Mouse (Mus musculus): ENCODE results near the gene Acot6. TPM values are rescaled to one million over a fixed set of nuclear protein-coding genes. Genes with fewer than 3 reads are reported as not detected.

Acot6 gene
- polyA plus RNA-seq, 1 experiment from 2014 or later = 1.1 TPM

DNA sequence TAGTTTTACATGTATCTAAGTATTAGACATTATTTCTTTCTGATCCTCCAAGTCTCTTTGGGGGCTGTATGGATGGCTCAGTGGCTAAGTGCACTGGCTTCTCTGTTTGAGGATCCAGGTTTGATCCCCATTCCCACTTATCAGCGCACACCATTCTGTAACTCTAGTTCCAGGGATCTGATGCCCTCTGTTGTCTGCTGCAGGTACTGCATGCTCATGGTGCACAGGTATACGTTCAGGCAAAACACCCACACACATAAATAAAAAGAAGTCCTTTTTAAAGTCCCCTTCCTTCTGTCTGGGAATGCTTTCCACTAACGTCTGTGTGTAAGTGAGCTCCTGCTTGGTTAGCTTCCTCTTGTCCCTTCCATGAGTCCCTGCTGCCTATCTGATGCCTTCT is 31.8 kb downstream of the Acot6 start:
- whole genome bisulfite sequencing = 56% methylated on average over 3 of the region's 3 CpGs
- no peak overlapping the region for H3K9ac ChIP-seq (ENCODE audit: low read length)
- ATAC-seq (ENCODE audit: insufficient number of reproducible peaks, low FRiP score, low TSS enrichment, low read depth) = no peak
- no peak overlapping the region for H3K4me2 ChIP-seq (ENCODE audit: low read depth, severe bottlenecking)
- H3K4me3 ChIP-seq (ENCODE audit: low read depth, low read length) = no peak overlapping the region
- no peaks in the 10 kb centered on the region for H3K27me3 ChIP-seq (ENCODE audit: control insufficient read depth, insufficient read depth, low read length)
- peaks cover 4% of the 10 kb centered on the region; the same call in 1 of the 2 replicates for H3K36me3 ChIP-seq (ENCODE audit: control insufficient read depth, insufficient read depth, low read length)
- peak; percentile 66 for DNase-seq (ENCODE audit: low spot score)
- no peaks in the 10 kb centered on the region for H3K9me3 ChIP-seq (ENCODE audit: control insufficient read depth, low read length)
- H3K4me1 ChIP-seq (ENCODE audit: control insufficient read depth, insufficient read depth, low read length) = no peaks in the 10 kb centered on the region
- H3K27ac ChIP-seq (replicated peaks; ENCODE audit: low read depth, low read length) = no peak overlapping the region

DNA sequence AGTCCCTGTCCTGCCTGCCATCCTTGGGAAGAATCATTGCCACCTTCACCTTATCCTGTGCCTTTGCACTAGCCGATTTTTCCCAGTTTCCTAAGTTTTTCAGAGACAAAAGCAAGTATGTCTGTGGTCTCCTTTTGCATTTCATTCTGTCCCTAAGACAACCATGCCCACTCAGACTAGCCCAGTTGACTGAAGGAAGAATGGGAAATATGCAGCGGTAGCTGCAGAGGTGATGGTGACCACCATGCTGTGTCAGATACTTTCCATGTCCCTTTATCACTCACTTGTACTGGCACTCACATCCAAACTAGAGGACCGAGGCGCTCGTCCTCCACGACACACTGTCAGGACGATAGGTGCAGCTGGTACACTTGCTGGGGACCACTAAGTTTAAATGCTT is 36.7 kb downstream of the Acot6 start:
- ATAC-seq (ENCODE audit: insufficient number of reproducible peaks, low FRiP score, low TSS enrichment, low read depth) = no peak
- DNase-seq (ENCODE audit: low spot score) = no peak
- peaks cover 2% of the 10 kb centered on the region; the same call in 1 of the 2 replicates for H3K36me3 ChIP-seq (ENCODE audit: control insufficient read depth, insufficient read depth, low read length)

DNA sequence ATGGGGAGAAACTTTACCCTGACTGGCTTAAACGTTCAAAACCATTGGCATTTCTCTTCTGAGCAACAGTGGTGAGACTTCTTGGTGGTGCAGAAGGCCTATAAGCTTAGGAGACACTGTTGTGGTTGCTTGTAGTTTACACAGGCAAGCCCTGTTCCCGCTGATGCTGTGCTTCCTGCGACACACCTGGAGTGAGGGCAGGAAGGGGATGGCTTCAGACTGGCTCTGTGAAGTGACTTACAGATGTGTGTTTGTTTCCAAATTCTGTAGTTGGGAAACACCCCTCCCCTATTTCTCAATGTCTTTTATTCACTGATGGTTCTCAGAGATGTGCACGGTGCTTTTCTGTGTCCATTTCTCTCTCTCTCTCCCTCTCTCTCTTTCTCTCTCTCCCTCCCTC is 39.7 kb downstream of the Acot6 start:
- Histone ChIP-seq H3K4me2 (ENCODE audit: low read depth, severe bottlenecking) (no peak overlapping the region), H3K4me3 (ENCODE audit: low read depth, low read length) (no peak overlapping the region), H3K9me3 (ENCODE audit: control insufficient read depth, low read length) (no peaks in the 10 kb centered on the region), H3K4me1 (ENCODE audit: control insufficient read depth, insufficient read depth, low read length) (no peaks in the 10 kb centered on the region), H3K27ac (replicated peaks; ENCODE audit: low read depth, low read length) (no peak overlapping the region), H3K27me3 (ENCODE audit: control insufficient read depth, insufficient read depth, low read length) (no peaks in the 10 kb centered on the region), H3K9ac (ENCODE audit: low read length) (no peak overlapping the region), H3K36me3 (ENCODE audit: control insufficient read depth, insufficient read depth, low read length) (peaks cover 2% of the 10 kb centered on the region; the same call in 1 of the 2 replicates)
- ATAC-seq (ENCODE audit: insufficient number of reproducible peaks, low FRiP score, low TSS enrichment, low read depth) (no peak), DNase-seq (ENCODE audit: low spot score) (no peak)
- 70% methylated on average over 4 of the region's 4 CpGs for WGBS

More for the DNA sequence above, 36.7 kb downstream of the Acot6 start:
- Histone ChIP-seq H3K4me2 (ENCODE audit: low read depth, severe bottlenecking) (no peak overlapping the region), H3K9me3 (ENCODE audit: control insufficient read depth, low read length) (no peaks in the 10 kb centered on the region), H3K4me1 (ENCODE audit: control insufficient read depth, insufficient read depth, low read length) (no peaks in the 10 kb centered on the region), H3K4me3 (ENCODE audit: low read depth, low read length) (no peak overlapping the region), H3K9ac (ENCODE audit: low read length) (no peak overlapping the region), H3K27ac (replicated peaks; ENCODE audit: low read depth, low read length) (no peak overlapping the region), H3K27me3 (ENCODE audit: control insufficient read depth, insufficient read depth, low read length) (no peaks in the 10 kb centered on the region)
- WGBS = 96% methylated on average over 7 of the region's 7 CpGs

GRCm38 (mm10) chr12:84141271-84141670 is 40.8 kb downstream of the Acot6 start:
- H3K36me3 ChIP-seq (ENCODE audit: control insufficient read depth, insufficient read depth, low read length) = peaks cover 2% of the 10 kb centered on the region; the same call in 1 of the 2 replicates
- H3K4me2 ChIP-seq (ENCODE audit: low read depth, severe bottlenecking) = no peak overlapping the region
- H3K9ac ChIP-seq (ENCODE audit: low read length) = no peak overlapping the region
- no peak for ATAC-seq (ENCODE audit: insufficient number of reproducible peaks, low FRiP score, low TSS enrichment, low read depth)
- H3K4me1 ChIP-seq (ENCODE audit: control insufficient read depth, insufficient read depth, low read length) = no peaks in the 10 kb centered on the region
- WGBS = 87% methylated on average over 4 of the region's 4 CpGs
- H3K9me3 ChIP-seq (ENCODE audit: control insufficient read depth, low read length) = no peaks in the 10 kb centered on the region
- H3K27ac ChIP-seq (replicated peaks; ENCODE audit: low read depth, low read length) = no peak overlapping the region
- H3K4me3 ChIP-seq (ENCODE audit: low read depth, low read length) = no peak overlapping the region
- no peak for DNase-seq (ENCODE audit: low spot score)
- no peaks in the 10 kb centered on the region for H3K27me3 ChIP-seq (ENCODE audit: control insufficient read depth, insufficient read depth, low read length)

- Histone ChIP-seq H3K9ac (ENCODE audit: low read length) (no peak overlapping the region), H3K9me3 (ENCODE audit: control insufficient read depth, low read length) (no peaks in the 10 kb centered on the region), H3K27me3 (ENCODE audit: control insufficient read depth, insufficient read depth, low read length) (no peaks in the 10 kb centered on the region), H3K27ac (replicated peaks; ENCODE audit: low read depth, low read length) (no peak overlapping the region), H3K4me1 (ENCODE audit: control insufficient read depth, insufficient read depth, low read length) (no peaks in the 10 kb centered on the region), H3K36me3 (ENCODE audit: control insufficient read depth, insufficient read depth, low read length) (no peaks in the 10 kb centered on the region), H3K4me3 (ENCODE audit: low read depth, low read length) (no peak overlapping the region), H3K4me2 (ENCODE audit: low read depth, severe bottlenecking) (no peak overlapping the region)
- ATAC-seq (ENCODE audit: insufficient number of reproducible peaks, low FRiP score, low TSS enrichment, low read depth) = no peak
- WGBS = 66% methylated on average over 14 of the region's 14 CpGs
- no peak for DNase-seq (ENCODE audit: low spot score)
Measured at GRCm38 (mm10) chr12:84142281-84143050, 42.0 kb downstream of the Acot6 start.

- DNase-seq (ENCODE audit: low spot score) (peak; percentile 82), ATAC-seq (ENCODE audit: insufficient number of reproducible peaks, low FRiP score, low TSS enrichment, low read depth) (peak; percentile 53)
- no peak within 1 kb of the TSS for H3K27ac ChIP-seq (replicated peaks; ENCODE audit: low read depth, low read length)
- peak within 1 kb of the TSS; percentile 65 for H3K9ac ChIP-seq (ENCODE audit: low read length)
- no peaks in the 10 kb centered on the region for H3K9me3 ChIP-seq (ENCODE audit: control insufficient read depth, low read length)
- H3K27me3 ChIP-seq (ENCODE audit: control insufficient read depth, insufficient read depth, low read length) = no peaks in the 10 kb centered on the region
- H3K4me2 ChIP-seq (ENCODE audit: low read depth, severe bottlenecking) = peak within 1 kb of the TSS; percentile 97
- peak within 1 kb of the TSS; percentile 48 for H3K4me3 ChIP-seq (ENCODE audit: low read depth, low read length)
- 2% methylated on average over 48 of the region's 50 CpGs for WGBS
- no peaks in the 10 kb centered on the region for H3K36me3 ChIP-seq (ENCODE audit: control insufficient read depth, insufficient read depth, low read length)
- H3K4me1 ChIP-seq (ENCODE audit: control insufficient read depth, insufficient read depth, low read length) = no peaks in the 10 kb centered on the region; the same call in 1 of the 2 replicates
Measured at GRCm38 (mm10) chr12:84147954-84148621, 47.6 kb downstream of the Acot6 start, which contains the start of gene Pnma1. Gene Pnma1, minus strand, starts transcription at chr12:84148489.

GRCm38 (mm10) chr12:84148622-84149012 is 48.2 kb downstream of the Acot6 start:
- no peaks in the 10 kb centered on the region; the same call in 1 of the 2 replicates for H3K4me1 ChIP-seq (ENCODE audit: control insufficient read depth, insufficient read depth, low read length)
- no peaks in the 10 kb centered on the region for H3K27me3 ChIP-seq (ENCODE audit: control insufficient read depth, insufficient read depth, low read length)
- H3K9me3 ChIP-seq (ENCODE audit: control insufficient read depth, low read length) = no peaks in the 10 kb centered on the region
- H3K4me2 ChIP-seq (ENCODE audit: low read depth, severe bottlenecking) = peak overlapping the region; percentile 97
- H3K27ac ChIP-seq (replicated peaks; ENCODE audit: low read depth, low read length) = no peak overlapping the region
- no peak for ATAC-seq (ENCODE audit: insufficient number of reproducible peaks, low FRiP score, low TSS enrichment, low read depth)
- WGBS = 22% methylated on average over 10 of the region's 10 CpGs
- H3K36me3 ChIP-seq (ENCODE audit: control insufficient read depth, insufficient read depth, low read length) = no peaks in the 10 kb centered on the region
- H3K9ac ChIP-seq (ENCODE audit: low read length) = no peak overlapping the region; the same call in 1 of the 2 replicates
- H3K4me3 ChIP-seq (ENCODE audit: low read depth, low read length) = peak overlapping the region; percentile 48
- DNase-seq (ENCODE audit: low spot score) = no peak

GRCm38 (mm10) chr12:84149971-84150370 is 49.5 kb downstream of the Acot6 start:
- H3K4me3 ChIP-seq (ENCODE audit: low read depth, low read length) = no peak overlapping the region
- 92% methylated on average over 15 of the region's 15 CpGs for WGBS
- no peak overlapping the region for H3K27ac ChIP-seq (replicated peaks; ENCODE audit: low read depth, low read length)
- no peaks in the 10 kb centered on the region for H3K27me3 ChIP-seq (ENCODE audit: control insufficient read depth, insufficient read depth, low read length)
- H3K4me2 ChIP-seq (ENCODE audit: low read depth, severe bottlenecking) = no peak overlapping the region
- no peak overlapping the region for H3K9ac ChIP-seq (ENCODE audit: low read length)
- DNase-seq (ENCODE audit: low spot score) (no peak), ATAC-seq (ENCODE audit: insufficient number of reproducible peaks, low FRiP score, low TSS enrichment, low read depth) (no peak)
- no peaks in the 10 kb centered on the region for H3K9me3 ChIP-seq (ENCODE audit: control insufficient read depth, low read length)
- H3K36me3 ChIP-seq (ENCODE audit: control insufficient read depth, insufficient read depth, low read length) = peaks cover 3% of the 10 kb centered on the region; the same call in 1 of the 2 replicates
- H3K4me1 ChIP-seq (ENCODE audit: control insufficient read depth, insufficient read depth, low read length) = no peaks in the 10 kb centered on the region; the same call in 1 of the 2 replicates
